ENCODE assay signal across 8 mouse cellular contexts in genomic region chr4:132398045-132398774, GRCm38 (mm10). TPM values are rescaled to one million over a fixed set of nuclear protein-coding genes. Genes with fewer than 3 reads are reported as not detected.
DNase-seq lines count a peak whose midpoint lies in the region; ATAC-seq lines count a peak whose summit lies in the region.

No protein-coding gene starts in this region.

- no peaks in the 10 kb centered on the region for H3K36me3 ChIP-seq in hindbrain, embryonic 15.5 days
- H3K36me3 ChIP-seq in liver, embryonic 11.5 days (ENCODE audit: control insufficient read depth, insufficient read depth, low read length) = 0 out of 2 replicates have a peak, but pooled peaks cover 3% of the 10 kb centered on the region
- no peaks in the 10 kb centered on the region for H3K36me3 ChIP-seq in midbrain, embryonic 16.5 days (ENCODE audit: control insufficient read depth, insufficient read depth, low read length)

- H3K27ac ChIP-seq in hindbrain, embryonic 15.5 days (replicated peaks) = no peak overlapping the region
- peak overlapping the region; percentile 62; the same call in 1 of the 2 replicates for H3K27ac ChIP-seq in liver, embryonic 11.5 days (ENCODE audit: low read depth, low read length)
- no peak overlapping the region for H3K27ac ChIP-seq in midbrain, embryonic 16.5 days (ENCODE audit: low read length)

- H3K4me3 ChIP-seq in hindbrain, embryonic 15.5 days = peak overlapping the region; percentile 8
- H3K4me3 ChIP-seq in liver, embryonic 11.5 days (ENCODE audit: low read depth, low read length) = peak overlapping the region; percentile 44
- H3K4me3 ChIP-seq in midbrain, embryonic 16.5 days (ENCODE audit: low read depth, low read length) = no peak overlapping the region

- intact Hi-C loops in left cerebral cortex, postnatal 36 days (cut with DNase I) = no loop called here

- ATAC-seq in common myeloid progenitor, adult 5-6 weeks (replicated peaks; ENCODE audit: low read depth, poor library complexity, severe bottlenecking) = peak; percentile 99
- ATAC-seq in hindbrain, embryonic 15.5 days (ENCODE audit: low FRiP score, low read depth) = peak; percentile 27; the same call in 1 of the 2 replicates
- ATAC-seq in liver, embryonic 11.5 days (replicated peaks; ENCODE audit: low FRiP score) = peak; percentile 84
- no peak for ATAC-seq in midbrain, embryonic 16.5 days

- H3K27me3 ChIP-seq in hindbrain, embryonic 15.5 days = no peaks in the 10 kb centered on the region
- H3K27me3 ChIP-seq in liver, embryonic 11.5 days (replicated peaks; ENCODE audit: control insufficient read depth, insufficient read depth, low read length) = no peaks in the 10 kb centered on the region
- H3K27me3 ChIP-seq in midbrain, embryonic 16.5 days (ENCODE audit: control insufficient read depth, insufficient read depth, low read depth, low read length) = no peaks in the 10 kb centered on the region

- DNase-seq in ZHBTc4 (ENCODE audit: low read depth, low spot score) = peak; percentile 91
- peak; percentile 60 for DNase-seq in gastrocnemius, postnatal 10 days
- DNase-seq in liver, embryonic 11.5 days (ENCODE audit: low spot score) = peak; percentile 48
- peak; percentile 49 for DNase-seq in urinary bladder, adult 2 months (ENCODE audit: low spot score)
- no peak for DNase-seq in left cerebral cortex, postnatal 36 days (ENCODE audit: low spot score in 2 of 2)

- no peaks in the 10 kb centered on the region for H3K9me3 ChIP-seq in hindbrain, embryonic 15.5 days
- H3K9me3 ChIP-seq in liver, embryonic 11.5 days (ENCODE audit: control insufficient read depth, low read length) = no peaks in the 10 kb centered on the region
- no peaks in the 10 kb centered on the region for H3K9me3 ChIP-seq in midbrain, embryonic 16.5 days (replicated peaks; ENCODE audit: control insufficient read depth, low read length, poor library complexity, severe bottlenecking)

- WGBS in hindbrain, embryonic 15.5 days = 41% methylated on average over 11 of the region's 11 CpGs
- whole genome bisulfite sequencing in liver, embryonic 11.5 days = 29% methylated on average over 11 of the region's 11 CpGs
- WGBS in midbrain, embryonic 16.5 days = 32% methylated on average over 11 of the region's 11 CpGs

- H3K4me1 ChIP-seq in hindbrain, embryonic 15.5 days (replicated peaks) = peaks cover 10% of the 10 kb centered on the region; the same call in 1 of the 2 replicates
- H3K4me1 ChIP-seq in liver, embryonic 11.5 days (replicated peaks; ENCODE audit: control insufficient read depth, insufficient read depth, low read length) = peaks cover 14% of the 10 kb centered on the region
- peaks cover 4% of the 10 kb centered on the region for H3K4me1 ChIP-seq in midbrain, embryonic 16.5 days (ENCODE audit: control insufficient read depth, insufficient read depth, low read length)

- H3K4me2 ChIP-seq in hindbrain, embryonic 15.5 days = peak overlapping the region; percentile 27
- peak overlapping the region; percentile 69 for H3K4me2 ChIP-seq in liver, embryonic 11.5 days
- peak overlapping the region; percentile 15 for H3K4me2 ChIP-seq in midbrain, embryonic 16.5 days (ENCODE audit: low read length)

- no peak overlapping the region for H3K9ac ChIP-seq in hindbrain, embryonic 15.5 days
- H3K9ac ChIP-seq in liver, embryonic 11.5 days (ENCODE audit: low read depth, low read length) = peak overlapping the region; percentile 65
- H3K9ac ChIP-seq in midbrain, embryonic 16.5 days (ENCODE audit: low read depth, low read length) = no peak overlapping the region

RNA-seq across cellular contexts. Expression of gene Phactr4, which starts 24.1 kb away (rescaled TPM):
- total RNA-seq in common myeloid progenitor, adult 5-6 weeks (2017) = 15.0 and 17.9 TPM in 2 replicates
- total RNA-seq in gastrocnemius, postnatal 10 days (2021) = 10 to 100 TPM; 16.3 to 18.4 TPM
- 8.0 and 8.1 TPM in 2 replicates for polyA plus RNA-seq in hindbrain, embryonic 15.5 days (2015; fragmentation: Nextera tagmentation; extraction: Ambion mirVana)
- polyA plus RNA-seq in liver, embryonic 11.5 days (2014; fragmentation: Nextera tagmentation; extraction: Ambion mirVana) = 30.9 and 32.4 TPM in 2 replicates
- 7.1 and 8.3 TPM in 2 replicates for polyA plus RNA-seq in midbrain, embryonic 16.5 days (2015; fragmentation: Nextera tagmentation; extraction: Ambion mirVana)
- polyA plus RNA-seq in urinary bladder, adult 2 months (2012; rRNA removed) = 9.1 and 14.1 TPM in 2 replicates
- 10 to 100 TPM; 12.7 to 13.4 TPM for total RNA-seq in left cerebral cortex, postnatal 36 days (2021)

RNA-seq across cellular contexts. Expression of gene Rcc1, which starts 44.8 kb away (rescaled TPM):
- total RNA-seq in common myeloid progenitor, adult 5-6 weeks (2017) = 46.6 and 48.1 TPM in 2 replicates
- 10 to 100 TPM; 13.4 to 18.6 TPM for total RNA-seq in gastrocnemius, postnatal 10 days (2021)
- 35.4 and 40.3 TPM in 2 replicates for polyA plus RNA-seq in hindbrain, embryonic 15.5 days (2015; fragmentation: Nextera tagmentation; extraction: Ambion mirVana)
- polyA plus RNA-seq in liver, embryonic 11.5 days (2014; fragmentation: Nextera tagmentation; extraction: Ambion mirVana) = 99.8 and 105 TPM in 2 replicates
- 29.8 and 30.8 TPM in 2 replicates for polyA plus RNA-seq in midbrain, embryonic 16.5 days (2015; fragmentation: Nextera tagmentation; extraction: Ambion mirVana)
- polyA plus RNA-seq in urinary bladder, adult 2 months (2012; rRNA removed) = 7.5 and 8.7 TPM in 2 replicates
- 10 to 100 TPM in 1 of 2 experiments, 1 to 10 TPM in 1; 9.7 to 12.3 TPM for total RNA-seq in left cerebral cortex, postnatal 36 days (2021)

Comparison
In these comparisons a context has a peak if more than half of its experiments do, and no peak if none do; other contexts are left out.
1. DNase-seq: peak in ZHBTc4 (single experiment), gastrocnemius, postnatal 10 days (single experiment), liver, embryonic 11.5 days (single experiment) and urinary bladder, adult 2 months (single experiment); none in left cerebral cortex, postnatal 36 days (0 of 2).
2. H3K4me2 ChIP-seq: peak in every context shown above with its lines; median percentile 69 in liver, embryonic 11.5 days; 27 in hindbrain, embryonic 15.5 days; 15 in midbrain, embryonic 16.5 days.